Mouse (Mus musculus): ENCODE measurements around the gene St6galnac3. TPM values are rescaled to one million over a fixed set of nuclear protein-coding genes. Genes with fewer than 3 reads are reported as not detected.

St6galnac3 gene
- total and polyA plus RNA-seq, 3 experiments, result 0.08 to 1.1 (median 0.38) TPM

DNA sequence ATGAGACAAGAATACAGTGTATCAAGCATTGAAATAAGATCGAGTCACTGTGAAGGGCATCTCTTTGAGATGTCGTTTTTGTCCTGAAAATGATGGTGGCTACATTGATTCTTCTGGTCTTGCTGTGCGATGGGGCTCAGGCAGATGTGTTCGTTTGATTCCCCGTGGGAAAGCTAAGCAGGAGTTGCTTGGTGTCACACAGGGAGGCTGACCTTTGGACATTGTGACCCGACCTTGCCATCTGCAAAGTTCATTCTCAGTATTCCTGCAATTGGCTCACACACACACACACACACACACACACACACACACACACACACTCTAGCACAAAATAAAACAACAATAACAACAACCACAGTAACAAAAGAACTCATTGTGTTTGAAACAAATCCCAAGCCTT, 543.7 kb downstream of the St6galnac3 start:
- dilution Hi-C loops (cut with MboI; ENCODE audit: extremely low pct_ligation_motif_present, extremely low pct_unique_long_range_greater_than_20kb, low sequenced_read_pairs), result no loop called here

DNA sequence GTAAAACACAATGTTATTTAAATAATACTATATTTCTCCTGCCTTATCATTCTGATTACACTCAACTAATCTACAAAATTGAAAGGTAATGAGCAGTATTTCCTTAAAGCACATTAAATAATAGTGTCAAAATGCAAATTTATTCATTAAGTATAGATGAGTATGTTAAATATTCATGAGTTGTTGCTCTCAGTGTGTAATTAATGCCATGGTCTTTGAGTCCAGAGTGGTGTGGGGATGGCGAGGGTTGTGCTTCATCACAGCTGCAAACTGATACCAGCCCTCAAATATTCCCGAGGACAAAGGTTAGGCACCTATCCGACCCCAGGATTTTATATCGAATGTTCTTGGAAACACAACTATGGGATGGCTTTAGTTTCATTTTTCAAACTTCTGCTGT, 548.2 kb downstream of the St6galnac3 start:
- no peaks in the 10 kb centered on the region for H3K27me3 ChIP-seq (replicated peaks)
- DNase-seq (ENCODE audit: extremely low read depth), result no peak
- dilution Hi-C loops (cut with MboI; ENCODE audit: extremely low pct_ligation_motif_present, extremely low pct_unique_long_range_greater_than_20kb, low sequenced_read_pairs), result no loop called here
- peaks cover 5 to 19% of the 10 kb centered on the region in 2 experiments for H3K4me1 ChIP-seq (ENCODE audit: control insufficient read depth in 1 of 2, insufficient read depth in 2 of 2)
- no peak overlapping the region for H3K9ac ChIP-seq (ENCODE audit: insufficient read depth, low read depth)
- H3K4me3 ChIP-seq (replicated peaks in 1 of 3; ENCODE audit: low read depth in 2 of 3, low read length in 2 of 3, poor library complexity in 1 of 3), result no peak overlapping the region
- H3K4me2 ChIP-seq (ENCODE audit: insufficient read depth, low read depth, poor library complexity, severe bottlenecking), result no peak overlapping the region
- no peaks in the 10 kb centered on the region for H3K36me3 ChIP-seq (replicated peaks in 1 of 2; ENCODE audit: control insufficient read depth in 1 of 2, insufficient read depth in 1 of 2, low read length in 1 of 2)
- H3K79me2 ChIP-seq (replicated peaks; ENCODE audit: control insufficient read depth, extremely low read depth, insufficient read depth, poor library complexity, severe bottlenecking), result no peaks in the 10 kb centered on the region
- TF ChIP-seq MXI1 (IDR thresholded peaks at IDR 0.05; ENCODE audit: low read depth, low read length) (no peak), ZMIZ1 (IDR thresholded peaks at IDR 0.05; ENCODE audit: low read depth, low read length) (no peak), CHD2 (IDR thresholded peaks at IDR 0.05; ENCODE audit: low read length) (no peak), POLR2A (IDR thresholded peaks at IDR 0.05; ENCODE audit: low read depth, low read length) (no peak), E2F4 (IDR thresholded peaks at IDR 0.05; ENCODE audit: insufficient replicate concordance, low read depth, low read length) (no peak), ETS1 (conservative IDR thresholded peaks at IDR 0.05; ENCODE audit: low read depth, low read length) (no peak)
- H3K27ac ChIP-seq (ENCODE audit: insufficient read depth, low read depth), result no peak overlapping the region
- H3K9me3 ChIP-seq (replicated peaks; ENCODE audit: low read length), result no peaks in the 10 kb centered on the region
- in situ Hi-C loops (cut with MboI; ENCODE audit: low pct_ligation_motif_present, low pct_unique_long_range_greater_than_20kb, low sequenced_read_pairs), result no loop called here

More for the DNA sequence above, 543.7 kb downstream of the St6galnac3 start:
- no peak overlapping the region for H3K4me3 ChIP-seq (replicated peaks in 1 of 3; ENCODE audit: low read depth in 2 of 3, low read length in 2 of 3, poor library complexity in 1 of 3)
- no peaks in the 10 kb centered on the region for H3K36me3 ChIP-seq (replicated peaks in 1 of 2; ENCODE audit: control insufficient read depth in 1 of 2, insufficient read depth in 1 of 2, low read length in 1 of 2)
- TF ChIP-seq ZNF384 (IDR thresholded peaks at IDR 0.05; ENCODE audit: low read depth, low read length), result no peak
- TF ChIP-seq PAX5 (IDR thresholded peaks at IDR 0.05; ENCODE audit: low read length), result no peak
- H3K9me3 ChIP-seq (replicated peaks; ENCODE audit: low read length), result no peaks in the 10 kb centered on the region
- in situ Hi-C loops (cut with MboI; ENCODE audit: low pct_ligation_motif_present, low pct_unique_long_range_greater_than_20kb, low sequenced_read_pairs), result no loop called here
- H3K27ac ChIP-seq (ENCODE audit: insufficient read depth, low read depth), result no peak overlapping the region
- no peak overlapping the region for H3K9ac ChIP-seq (ENCODE audit: insufficient read depth, low read depth)
- no peaks in the 10 kb centered on the region for H3K27me3 ChIP-seq (replicated peaks)
- H3K4me1 ChIP-seq (ENCODE audit: control insufficient read depth in 1 of 2, insufficient read depth in 2 of 2), result peaks cover 0 to 4% of the 10 kb centered on the region in 2 experiments; a peak in 1 of 4 replicates
- no peak for DNase-seq (ENCODE audit: extremely low read depth)
- no peak overlapping the region for H3K4me2 ChIP-seq (ENCODE audit: insufficient read depth, low read depth, poor library complexity, severe bottlenecking)
- H3K79me2 ChIP-seq (replicated peaks; ENCODE audit: control insufficient read depth, extremely low read depth, insufficient read depth, poor library complexity, severe bottlenecking), result no peaks in the 10 kb centered on the region

DNA sequence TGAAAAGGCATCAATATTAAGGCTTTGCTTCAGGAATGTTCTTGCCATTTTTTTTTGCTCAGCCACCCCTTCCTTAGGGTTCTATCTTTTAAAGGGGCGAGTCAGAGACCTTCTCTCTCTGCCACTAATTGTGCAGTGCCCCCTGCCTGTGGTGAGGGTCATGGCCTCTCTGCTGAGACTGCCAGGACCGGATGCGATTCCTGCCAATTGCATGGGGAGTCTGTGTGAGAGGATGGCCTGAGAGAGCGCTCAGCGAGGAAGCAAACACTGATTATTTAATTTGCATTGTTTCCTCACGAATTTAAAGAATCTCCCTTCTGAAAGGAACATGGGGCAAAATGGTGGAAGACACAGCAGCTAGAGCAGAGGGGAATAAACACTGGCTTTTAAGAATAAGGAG, 548.6 kb downstream of the St6galnac3 start:
- Histone ChIP-seq H3K36me3 (replicated peaks in 1 of 2; ENCODE audit: control insufficient read depth in 1 of 2, insufficient read depth in 1 of 2, low read length in 1 of 2) (no peaks in the 10 kb centered on the region), H3K4me3 (replicated peaks in 1 of 3; ENCODE audit: low read depth in 2 of 3, low read length in 2 of 3, poor library complexity in 1 of 3) (no peak overlapping the region), H3K27ac (ENCODE audit: insufficient read depth, low read depth) (no peak overlapping the region), H3K9ac (ENCODE audit: insufficient read depth, low read depth) (no peak overlapping the region), H3K4me2 (ENCODE audit: insufficient read depth, low read depth, poor library complexity, severe bottlenecking) (no peak overlapping the region), H3K9me3 (replicated peaks; ENCODE audit: low read length) (no peaks in the 10 kb centered on the region), H3K79me2 (replicated peaks; ENCODE audit: control insufficient read depth, extremely low read depth, insufficient read depth, poor library complexity, severe bottlenecking) (no peaks in the 10 kb centered on the region), H3K4me1 (ENCODE audit: control insufficient read depth in 1 of 2, insufficient read depth in 2 of 2) (peaks cover 5 to 19% of the 10 kb centered on the region in 2 experiments), H3K27me3 (replicated peaks) (no peaks in the 10 kb centered on the region)
- TF ChIP-seq ZNF384 (IDR thresholded peaks at IDR 0.05; ENCODE audit: low read depth, low read length) (no peak), USF1 (IDR thresholded peaks at IDR 0.05; ENCODE audit: low read depth, low read length) (no peak), ZKSCAN1 (IDR thresholded peaks at IDR 0.05; ENCODE audit: borderline replicate concordance, low read depth, low read length) (no peak), CHD1 (IDR thresholded peaks at IDR 0.05; ENCODE audit: low read depth, low read length) (no peak), ELF1 (IDR thresholded peaks at IDR 0.05; ENCODE audit: low read depth, low read length) (no peak), RCOR1 (conservative IDR thresholded peaks at IDR 0.05; ENCODE audit: low read depth, low read length) (no peak), IRF4 (IDR thresholded peaks at IDR 0.05; ENCODE audit: low read depth, low read length) (no peak), ZC3H11A (IDR thresholded peaks at IDR 0.05; ENCODE audit: low read depth, low read length) (no peak), MYC (IDR thresholded peaks at IDR 0.05; ENCODE audit: low read depth, low read length) (no peak), RAD21 (IDR thresholded peaks at IDR 0.05; ENCODE audit: low read depth, low read length) (peak; percentile 23), POLR2A (IDR thresholded peaks at IDR 0.05; ENCODE audit: low read depth, low read length) (no peak), SMC3 (IDR thresholded peaks at IDR 0.05; ENCODE audit: low read depth, low read length) (peak; percentile 42), ZMIZ1 (IDR thresholded peaks at IDR 0.05; ENCODE audit: low read depth, low read length) (no peak), MXI1 (IDR thresholded peaks at IDR 0.05; ENCODE audit: low read depth, low read length) (no peak), MAFK (IDR thresholded peaks at IDR 0.05; ENCODE audit: insufficient replicate concordance, low read length) (no peak), PAX5 (IDR thresholded peaks at IDR 0.05; ENCODE audit: low read length) (no peak), CHD2 (IDR thresholded peaks at IDR 0.05; ENCODE audit: low read length) (no peak), ETS1 (conservative IDR thresholded peaks at IDR 0.05; ENCODE audit: low read depth, low read length) (no peak), NELFE (IDR thresholded peaks at IDR 0.05; ENCODE audit: low read depth, low read length) (no peak), SIN3A (IDR thresholded peaks at IDR 0.05; ENCODE audit: low read length) (no peak), TCF12 (IDR thresholded peaks at IDR 0.05; ENCODE audit: low read depth, low read length) (no peak), HCFC1 (IDR thresholded peaks at IDR 0.05; ENCODE audit: low read depth, low read length) (no peak), NRF1 (IDR thresholded peaks at IDR 0.05; ENCODE audit: low read depth, low read length) (no peak), MAX (IDR thresholded peaks at IDR 0.05; ENCODE audit: low read length) (no peak), CTCF (conservative IDR thresholded peaks at IDR 0.05 in 1 of 2, IDR thresholded peaks at IDR 0.05 in 1 of 2; ENCODE audit: low read depth in 2 of 2, low read length in 2 of 2) (peak in 1 of 2 experiments; percentile 42; a peak in 2 of 4 replicates)
- no peak for DNase-seq (ENCODE audit: extremely low read depth)
- in situ Hi-C loops (cut with MboI; ENCODE audit: low pct_ligation_motif_present, low pct_unique_long_range_greater_than_20kb, low sequenced_read_pairs), result no loop called here
- dilution Hi-C loops (cut with MboI; ENCODE audit: extremely low pct_ligation_motif_present, extremely low pct_unique_long_range_greater_than_20kb, low sequenced_read_pairs), result no loop called here

Data from CH12.LX (cell line).